Mouse (Mus musculus) right cerebral cortex, adult 2 months (tissue): ENCODE measurements around the gene Lig3.
"Not testable (repeated sequence)": the region's sequence is repeated elsewhere in the genome, so short reads cannot be mapped to it uniquely, and the experiment has no call there.

ENCODE experiments used
- DNase-seq, 2 experiments: peaks; one replicate each; pipeline ENCODE4 v3.0.0; 2021 to 2022; ENCODE audit warnings: low spot score in 2 of 2

Lig3 gene

GRCm38 (mm10) chr11:82831008-82831893, 50.3 kb downstream of the Lig3 start:
- DNase-seq: peak; percentile 19 to 32

- not testable (repeated sequence) for DNase-seq
Observed at GRCm38 (mm10) chr11:82832402-82832801, 51.5 kb downstream of the Lig3 start.

DNA sequence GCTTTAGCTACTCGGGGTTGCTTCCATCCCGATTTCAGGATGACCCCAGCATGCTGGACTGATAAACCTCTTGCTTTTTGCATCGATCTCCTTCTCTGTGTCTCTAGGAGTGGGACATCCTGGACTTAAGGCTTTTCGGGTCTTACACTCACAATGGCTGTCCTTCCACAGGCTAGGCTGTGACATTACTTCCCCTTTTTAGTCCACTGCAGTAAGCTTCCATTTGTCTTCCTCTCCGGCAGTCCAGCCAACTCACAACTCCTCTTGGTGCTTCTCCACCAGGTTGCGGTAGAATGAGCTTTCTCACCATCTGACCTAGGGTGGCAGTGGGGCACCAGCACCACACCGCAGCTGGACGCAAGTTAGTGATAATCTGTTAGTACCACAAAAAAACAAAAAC, 53.0 kb downstream of the Lig3 start:
- no peak for DNase-seq

- not testable (repeated sequence) for DNase-seq
Observed at GRCm38 (mm10) chr11:82834359-82834758, 53.5 kb downstream of the Lig3 start.

DNA sequence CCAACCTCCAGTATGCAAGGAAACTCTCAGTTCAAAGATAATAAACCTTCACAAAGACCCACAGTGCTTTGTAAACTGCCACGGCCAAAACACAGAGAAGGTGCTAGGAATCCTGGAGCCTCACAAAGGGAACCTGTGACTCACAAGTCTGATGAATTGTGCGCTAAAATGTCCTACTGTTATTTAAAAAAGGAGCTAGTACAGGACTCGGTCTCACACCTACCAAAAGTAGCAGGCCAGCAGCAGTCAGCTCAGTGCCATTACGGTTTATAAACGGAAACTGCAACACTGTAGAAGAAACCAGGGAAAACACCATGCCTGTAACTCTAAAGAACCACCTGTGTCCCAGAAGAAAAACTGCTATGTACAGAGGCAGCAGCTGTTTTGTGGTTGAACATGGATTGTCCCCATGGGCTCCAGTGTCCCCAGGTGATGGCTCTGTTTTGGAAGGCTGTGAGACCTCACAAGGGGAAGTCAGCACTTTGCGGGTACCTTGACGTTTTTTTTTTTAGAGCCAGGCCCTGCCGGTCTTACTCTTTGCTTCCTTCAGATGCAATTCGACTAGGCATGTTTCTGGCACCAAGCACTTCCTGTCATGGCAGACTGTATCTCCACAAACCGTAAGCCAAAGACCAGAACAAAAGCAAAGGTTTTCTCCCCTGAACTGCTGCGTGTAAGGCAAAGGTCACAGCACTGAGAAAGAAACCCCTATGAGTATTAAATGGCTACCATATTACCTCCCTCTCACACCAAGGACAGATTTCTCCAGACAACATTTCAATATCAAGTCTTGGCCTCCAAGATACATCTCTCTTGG, 54.9 kb downstream of the Lig3 start:
- DNase-seq: no peak

GRCm38 (mm10) chr11:82837192-82837591, 56.3 kb downstream of the Lig3 start:
- DNase-seq: no peak

DNA sequence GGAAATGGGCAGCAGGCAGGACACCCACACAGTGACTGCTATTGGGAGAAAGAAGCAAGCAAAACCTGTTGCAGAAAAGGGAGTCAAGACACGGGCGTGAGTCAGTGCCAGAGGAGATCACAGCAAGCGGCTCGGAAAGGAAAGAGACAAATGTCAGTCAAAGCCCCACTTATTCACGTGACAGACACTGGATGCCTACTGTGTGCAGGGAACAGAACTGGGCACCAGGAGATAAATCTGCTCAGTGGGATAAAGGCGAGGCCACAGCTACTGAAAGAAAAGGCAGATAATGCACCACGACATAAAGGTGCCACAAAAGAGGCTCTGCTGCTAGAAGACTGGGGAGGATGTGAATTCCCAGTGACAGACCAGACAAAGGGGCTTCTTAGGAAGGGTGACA, 56.9 kb downstream of the Lig3 start:
- DNase-seq: no peak

- no peak for DNase-seq
Observed at GRCm38 (mm10) chr11:82838511-82838910, 57.6 kb downstream of the Lig3 start.

GRCm38 (mm10) chr11:82844771-82845414, 64.0 kb downstream of the Lig3 start:
- DNase-seq: no peak

DNA sequence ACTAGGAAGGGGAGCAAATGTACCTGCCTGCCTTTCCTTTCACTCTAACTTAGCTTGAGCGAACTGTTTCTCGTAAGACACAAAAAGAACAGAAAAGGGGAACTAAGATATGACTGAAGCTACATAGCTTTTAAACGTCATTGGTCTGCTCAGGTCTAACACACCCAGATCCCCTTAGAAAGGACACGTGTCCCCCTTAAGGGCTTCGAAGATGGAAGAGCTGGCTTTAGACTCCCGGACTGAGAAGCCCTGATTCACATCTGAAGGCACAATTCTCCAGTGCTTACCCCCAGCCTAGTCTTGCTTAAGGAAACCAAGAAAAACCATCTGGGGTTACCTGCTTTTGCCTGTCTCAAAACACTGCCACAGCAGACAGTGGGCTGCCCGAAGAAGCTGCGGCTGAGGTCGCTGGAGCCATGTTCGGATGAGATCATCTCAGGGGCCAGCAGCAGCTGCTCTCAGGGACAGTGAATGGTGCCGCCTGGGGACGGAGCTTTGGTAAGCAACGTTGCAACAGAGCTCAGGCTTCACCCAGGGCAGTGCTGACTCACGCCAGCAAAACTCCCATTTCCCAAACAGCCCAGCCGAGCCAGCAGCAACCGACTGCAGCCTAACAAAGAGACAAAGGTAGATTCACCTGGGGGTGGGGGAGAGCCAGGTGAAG, 64.6 kb downstream of the Lig3 start:
- DNase-seq: peak; percentile 34 to 46

- no peak for DNase-seq
Observed at GRCm38 (mm10) chr11:82846079-82846436, 65.2 kb downstream of the Lig3 start.

- no peak for DNase-seq
Observed at GRCm38 (mm10) chr11:82846938-82847337, 66.0 kb downstream of the Lig3 start.

- DNase-seq: no peak
Observed at GRCm38 (mm10) chr11:82847571-82848000, 66.7 kb downstream of the Lig3 start.

- no peak for DNase-seq
Observed at GRCm38 (mm10) chr11:82850259-82850658, 69.4 kb downstream of the Lig3 start.

DNA sequence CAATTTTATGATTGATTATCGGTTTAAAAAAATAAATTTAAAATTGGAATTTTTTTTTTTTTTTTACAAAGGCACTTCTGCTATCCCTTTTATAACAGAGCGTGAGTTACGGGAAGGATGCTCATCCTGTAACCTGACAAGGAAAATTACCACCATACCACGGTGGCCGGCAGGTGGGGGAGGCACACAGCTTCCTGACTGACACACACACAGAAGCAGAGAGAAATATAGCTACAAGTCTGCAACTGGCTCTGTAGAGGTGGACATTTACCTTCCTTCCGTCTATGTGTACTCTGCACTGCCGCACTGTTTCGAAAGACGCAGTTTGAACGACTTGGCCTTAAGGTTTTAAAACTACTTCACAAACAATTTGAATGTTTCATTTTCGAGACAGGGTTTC, 71.2 kb downstream of the Lig3 start:
- no peak for DNase-seq

- DNase-seq: no peak
Observed at GRCm38 (mm10) chr11:82852540-82852939, 71.6 kb downstream of the Lig3 start.

DNA sequence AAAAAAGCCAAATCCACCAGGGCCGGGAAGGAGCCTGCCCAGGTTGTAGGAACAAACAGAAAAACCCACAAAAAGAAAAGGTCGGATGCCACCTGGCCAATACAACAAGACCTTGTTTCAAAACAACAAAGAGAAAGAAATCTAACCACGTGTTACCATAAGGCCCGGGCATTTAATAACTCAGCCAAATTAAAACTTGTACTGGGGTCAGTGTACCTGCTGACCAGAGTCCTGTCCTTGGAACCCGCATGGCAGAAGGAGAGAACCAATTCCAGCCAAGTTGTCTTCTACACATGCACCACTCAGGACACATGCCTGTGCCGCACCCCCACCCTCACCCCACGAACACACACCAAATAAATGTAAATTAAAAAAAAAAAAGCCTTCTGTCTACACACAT, 72.0 kb downstream of the Lig3 start:
- no peak for DNase-seq
